Mouse (Mus musculus) kidney, embryonic 14.5 days (tissue): ENCODE results near the gene Prkar1b. TPM values are rescaled to one million over a fixed set of nuclear protein-coding genes. Genes with fewer than 3 reads are reported as not detected.

ENCODE experiments used
- ATAC-seq: fragments of 200-750 bp; cut with Nextera tagmentation; 2 replicates; pipeline ENCODE4 v1.8.0; 2017; ENCODE audit warnings: moderate number of reproducible peaks, mild to moderate bottlenecking, moderate TSS enrichment, moderate library complexity; ENCODE audit not compliant: low FRiP score, low TSS enrichment
- H3K27ac ChIP-seq: fragments of 300-500 bp; sonication (generic); 2 replicates; pipeline ENCODE4 v1.5.1; 2014; ENCODE audit warnings: low read depth, mild to moderate bottlenecking, low read length, moderate library complexity, mixed read lengths
- H3K27me3 ChIP-seq: fragments of 300-500 bp; sonication (generic); 2 replicates; pipeline ENCODE4 v1.6.1; 2014; ENCODE audit warnings: mild to moderate bottlenecking, low read length; ENCODE audit not compliant: control insufficient read depth, insufficient read depth
- H3K36me3 ChIP-seq: fragments of 300-500 bp; sonication (generic); 2 replicates; pipeline ENCODE4 v1.6.1; 2014; ENCODE audit warnings: low read length, mixed read lengths; ENCODE audit not compliant: control insufficient read depth, insufficient read depth
- H3K4me1 ChIP-seq: fragments of 300-500 bp; sonication (generic); 2 replicates; pipeline ENCODE4 v1.6.1; 2014; ENCODE audit warnings: low read length, mixed read lengths; ENCODE audit not compliant: control insufficient read depth, insufficient read depth
- H3K4me2 ChIP-seq: fragments of 300-500 bp; sonication (generic); replicated peaks from 2 replicates; pipeline ENCODE4 v1.6.1; 2014; ENCODE audit warnings: low read depth, mild to moderate bottlenecking, low read length
- H3K4me3 ChIP-seq: fragments of 300-500 bp; sonication (generic); 2 replicates; pipeline ENCODE4 v1.5.1; 2014; ENCODE audit warnings: mild to moderate bottlenecking, low read length
- H3K9ac ChIP-seq: fragments of 300-500 bp; sonication (generic); 2 replicates; pipeline ENCODE4 v1.6.1; 2014; ENCODE audit warnings: low read depth, mild to moderate bottlenecking, low read length, moderate library complexity
- H3K9me3 ChIP-seq: fragments of 300-500 bp; sonication (generic); 2 replicates; pipeline ENCODE4 v1.6.1; 2016; ENCODE audit warnings: low read length; ENCODE audit not compliant: control insufficient read depth
- WGBS: fragments of 180-500 bp; shearing (Covaris S2); extraction: QIAGEN DNeasy Blood & Tissue Kit; methylation state at CpG from one replicate; pipeline ENCODE4 v1.1.7; 2014; 5-methylcytosine and 5-hydroxymethylcytosine counted together
- polyA plus RNA-seq: library from polyadenylated mRNA; unstranded; fragments of >200 nt; fragmentation: Nextera tagmentation; extraction: Ambion mirVana; gene quantifications from 2 replicates; pipeline ENCODE4 v1.2.1, GENCODE M21; 2014

The Prkar1b gene
- polyA plus RNA-seq, 1 experiment from 2014 or later, result 15.7 TPM

DNA sequence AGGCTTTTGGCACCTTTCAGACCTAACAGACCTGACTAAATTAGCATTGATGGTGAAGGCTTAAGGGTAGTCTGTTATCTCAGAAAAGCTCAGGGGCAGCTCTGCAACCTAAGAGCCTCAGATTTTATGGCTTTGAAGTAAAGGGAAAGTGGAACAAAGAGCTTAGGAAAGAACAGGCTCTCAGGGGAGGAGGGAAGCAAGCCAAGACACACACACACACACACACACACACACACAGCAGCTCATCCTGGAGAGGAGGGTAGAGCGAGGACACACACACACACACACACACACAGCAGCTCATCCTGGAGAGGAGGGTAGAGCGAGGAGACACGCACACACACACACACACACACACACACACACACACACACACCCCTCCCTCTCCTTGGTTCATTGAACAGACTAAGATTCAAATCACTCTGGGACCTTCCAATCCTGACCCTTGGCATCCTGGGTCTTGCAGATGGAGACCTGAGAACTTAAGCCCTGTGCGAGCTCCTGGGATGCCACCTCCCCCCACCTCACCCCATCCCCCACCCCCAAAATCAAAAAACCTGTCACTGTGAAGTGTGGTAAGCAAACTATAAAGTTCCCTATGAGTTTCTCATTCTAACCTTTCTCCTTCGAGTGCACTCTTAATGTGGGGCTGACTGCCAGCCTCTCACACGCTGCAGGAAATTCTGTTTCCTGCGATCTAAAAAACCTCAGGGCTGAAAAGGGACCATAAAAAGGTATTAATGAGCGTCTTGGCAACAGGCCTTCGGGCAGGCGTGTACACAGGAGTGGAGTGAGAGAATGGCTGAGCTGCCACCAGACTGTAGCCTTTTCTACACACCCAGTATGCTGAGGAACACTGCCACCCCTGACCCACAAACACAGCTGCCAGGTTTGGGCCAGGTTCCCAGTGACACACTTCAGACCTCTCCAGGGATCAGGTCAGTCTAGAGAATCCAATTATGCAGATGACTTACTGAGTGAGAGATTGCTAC lies 25.1 kb upstream of the Prkar1b start:
- H3K4me3 ChIP-seq, result no peak overlapping the region
- peak; percentile 78 for ATAC-seq
- H3K27ac ChIP-seq, result peak overlapping the region; percentile 88
- no peaks in the 10 kb centered on the region for H3K27me3 ChIP-seq
- 13% methylated on average over 10 of the region's 10 CpGs for WGBS
- H3K4me2 ChIP-seq, result no peak overlapping the region
- H3K4me1 ChIP-seq, result peaks cover 20% of the 10 kb centered on the region
- no peaks in the 10 kb centered on the region for H3K9me3 ChIP-seq
- H3K9ac ChIP-seq, result no peak overlapping the region
- peaks cover 52% of the 10 kb centered on the region for H3K36me3 ChIP-seq

- 12% methylated on average over 10 of the region's 10 CpGs for WGBS
- H3K4me2 ChIP-seq, result no peak overlapping the region
- peak; percentile 59 for ATAC-seq
These were observed 24.3 kb upstream of the Prkar1b start for GRCm38 (mm10) chr5:139174141-139174540.

DNA sequence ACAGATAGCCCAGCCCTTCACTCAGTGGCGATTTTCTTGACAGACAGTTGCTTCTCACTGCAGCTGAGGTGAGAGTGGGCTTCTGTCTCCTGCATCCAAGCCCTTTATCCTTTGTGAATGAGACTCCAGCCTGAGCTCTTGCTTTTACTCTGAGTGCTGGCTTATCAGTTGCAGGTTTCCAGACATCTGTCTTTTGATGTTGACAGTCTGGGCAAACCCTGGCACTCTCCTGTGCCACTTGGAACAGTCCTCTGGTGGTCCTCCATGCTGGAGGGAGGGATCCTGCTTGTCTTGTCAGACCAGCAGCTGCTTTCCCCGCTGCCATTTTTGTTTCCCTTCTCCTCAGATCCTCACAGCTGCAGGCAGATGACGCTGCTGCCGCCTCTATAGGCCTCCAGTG lies 22.1 kb upstream of the Prkar1b start:
- Histone ChIP-seq H3K4me1 (peaks cover 20% of the 10 kb centered on the region), H3K9me3 (no peaks in the 10 kb centered on the region), H3K36me3 (peaks cover 55% of the 10 kb centered on the region), H3K27me3 (no peaks in the 10 kb centered on the region), H3K4me2 (no peak overlapping the region), H3K9ac (no peak overlapping the region), H3K4me3 (no peak overlapping the region), H3K27ac (no peak overlapping the region)
- 90% methylated on average over 4 of the region's 4 CpGs for WGBS
- ATAC-seq, result no peak

More at GRCm38 (mm10) chr5:139174141-139174540, 24.3 kb upstream of the Prkar1b start:
- Histone ChIP-seq H3K27me3 (no peaks in the 10 kb centered on the region), H3K9me3 (no peaks in the 10 kb centered on the region), H3K4me1 (peaks cover 20% of the 10 kb centered on the region), H3K27ac (peak overlapping the region; percentile 88), H3K4me3 (no peak overlapping the region), H3K9ac (peak overlapping the region; percentile 34; the same call in 1 of the 2 replicates), H3K36me3 (peaks cover 50% of the 10 kb centered on the region)

- peaks cover 69% of the 10 kb centered on the region for H3K36me3 ChIP-seq
- no peak overlapping the region for H3K27ac ChIP-seq
These were observed 17.7 kb upstream of the Prkar1b start for GRCm38 (mm10) chr5:139167548-139167947.

DNA sequence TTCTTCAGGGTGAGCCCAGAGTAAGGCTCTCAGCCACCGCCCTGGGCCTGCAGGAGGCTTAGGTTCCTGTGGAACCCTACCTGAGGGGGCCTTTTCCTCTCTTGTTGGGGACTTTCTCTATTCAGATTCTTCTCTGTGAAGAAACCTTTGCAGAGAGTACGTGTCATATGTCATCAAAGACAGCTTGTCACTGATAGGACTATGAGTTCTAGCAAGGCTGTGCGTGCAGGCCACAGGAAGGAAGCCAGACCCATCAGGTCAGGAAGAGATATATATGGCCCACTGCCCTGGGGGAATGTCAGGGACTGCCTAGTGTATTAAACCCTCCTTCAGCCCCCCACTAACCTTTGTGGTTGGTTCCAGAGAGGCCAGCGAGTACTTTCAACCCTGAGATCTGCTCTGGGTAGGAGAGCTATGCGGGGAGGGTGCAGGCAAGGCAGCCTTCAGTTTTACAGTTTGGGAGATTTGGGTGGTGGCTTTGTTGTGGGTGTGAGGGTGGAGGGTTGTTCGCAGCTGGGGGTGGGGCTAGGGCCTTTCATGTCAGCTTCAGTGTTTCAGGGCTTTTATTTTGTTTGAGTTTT lies 17.1 kb upstream of the Prkar1b start:
- H3K27me3 ChIP-seq, result no peaks in the 10 kb centered on the region
- no peak for ATAC-seq
- no peaks in the 10 kb centered on the region for H3K4me1 ChIP-seq
- H3K4me3 ChIP-seq, result no peak overlapping the region
- H3K27ac ChIP-seq, result no peak overlapping the region
- no peaks in the 10 kb centered on the region for H3K9me3 ChIP-seq
- 77% methylated on average over 6 of the region's 6 CpGs for WGBS
- no peak overlapping the region for H3K9ac ChIP-seq
- no peak overlapping the region for H3K4me2 ChIP-seq
- peaks cover 69% of the 10 kb centered on the region for H3K36me3 ChIP-seq

More at GRCm38 (mm10) chr5:139167548-139167947, 17.7 kb upstream of the Prkar1b start:
- Histone ChIP-seq H3K9me3 (no peaks in the 10 kb centered on the region), H3K27me3 (no peaks in the 10 kb centered on the region), H3K4me2 (no peak overlapping the region), H3K9ac (no peak overlapping the region), H3K4me1 (no peaks in the 10 kb centered on the region), H3K4me3 (no peak overlapping the region)
- no peak for ATAC-seq
- WGBS, result 87% methylated on average over 1 of the region's 1 CpGs

GRCm38 (mm10) chr5:139161632-139162031 lies 11.8 kb upstream of the Prkar1b start:
- Histone ChIP-seq H3K27me3 (no peaks in the 10 kb centered on the region), H3K9ac (no peak overlapping the region), H3K4me1 (no peaks in the 10 kb centered on the region), H3K27ac (no peak overlapping the region), H3K36me3 (peaks cover 43% of the 10 kb centered on the region), H3K9me3 (no peaks in the 10 kb centered on the region), H3K4me3 (no peak overlapping the region), H3K4me2 (no peak overlapping the region)
- ATAC-seq, result no peak
- 88% methylated on average over 10 of the region's 10 CpGs for WGBS

DNA sequence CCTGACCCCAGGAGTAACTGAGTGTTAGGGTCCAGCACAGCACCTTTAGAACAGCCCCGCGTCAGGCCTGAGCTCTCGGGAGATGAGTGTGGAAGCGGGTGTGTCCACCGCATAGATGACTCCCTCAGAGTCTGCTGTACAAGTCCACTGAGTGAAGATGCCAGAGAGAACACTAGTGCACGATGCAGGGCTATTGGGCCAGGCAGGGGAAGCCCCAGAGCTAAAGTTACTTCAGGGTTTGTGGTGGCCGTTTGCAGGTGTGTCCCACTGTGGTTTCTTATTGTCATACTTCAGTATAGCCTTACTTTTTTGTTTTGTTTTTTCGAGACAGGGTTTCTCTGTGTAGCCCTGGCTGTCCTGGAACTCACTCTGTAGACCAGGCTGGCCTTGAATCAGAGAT lies 11.1 kb upstream of the Prkar1b start:
- Histone ChIP-seq H3K27ac (no peak overlapping the region), H3K27me3 (no peaks in the 10 kb centered on the region), H3K9ac (no peak overlapping the region), H3K4me1 (no peaks in the 10 kb centered on the region), H3K4me2 (no peak overlapping the region), H3K36me3 (peaks cover 41% of the 10 kb centered on the region), H3K4me3 (no peak overlapping the region), H3K9me3 (no peaks in the 10 kb centered on the region)
- WGBS, result 90% methylated on average over 8 of the region's 8 CpGs
- no peak for ATAC-seq

DNA sequence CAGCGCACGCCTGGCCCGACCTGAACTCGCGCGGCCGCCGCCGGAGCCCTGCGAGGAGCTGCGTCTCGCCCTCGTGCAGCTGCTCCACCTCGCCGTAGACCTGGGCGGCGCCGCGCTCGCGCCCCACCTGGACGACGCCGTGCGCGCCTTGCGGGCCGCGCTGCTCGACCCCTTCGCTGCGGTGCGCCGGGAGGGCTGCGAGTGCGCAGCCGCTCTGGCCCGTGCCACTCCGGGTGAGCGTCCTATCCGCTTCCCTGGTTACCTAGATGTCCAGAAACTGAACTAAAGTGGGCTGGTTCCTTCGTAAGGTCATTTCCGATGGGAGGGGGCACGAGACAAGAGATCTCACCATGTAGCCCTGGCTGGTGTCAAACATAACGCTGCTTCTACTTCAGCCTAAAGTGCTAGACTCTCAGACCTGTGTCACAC lies 816 bp upstream of the Prkar1b start:
- Histone ChIP-seq H3K4me3 (peak overlapping the region; percentile 81), H3K27me3 (no peaks in the 10 kb centered on the region), H3K27ac (no peak overlapping the region; the same call in 1 of the 2 replicates), H3K9me3 (no peaks in the 10 kb centered on the region), H3K9ac (peak overlapping the region; percentile 69), H3K36me3 (peaks cover 32% of the 10 kb centered on the region), H3K4me1 (peaks cover 12% of the 10 kb centered on the region), H3K4me2 (peak overlapping the region; percentile 56)
- under 1% methylated on average over 44 of the region's 45 CpGs for WGBS
- peak; percentile 15; the same call in 1 of the 2 replicates for ATAC-seq
